Mouse (Mus musculus): ENCODE results near the gene Slc25a36. TPM values are rescaled to one million over a fixed set of nuclear protein-coding genes. Genes with fewer than 3 reads are reported as not detected.

Gene Slc25a36
- polyA plus RNA-seq, 1 experiment = 0.16 TPM

DNA sequence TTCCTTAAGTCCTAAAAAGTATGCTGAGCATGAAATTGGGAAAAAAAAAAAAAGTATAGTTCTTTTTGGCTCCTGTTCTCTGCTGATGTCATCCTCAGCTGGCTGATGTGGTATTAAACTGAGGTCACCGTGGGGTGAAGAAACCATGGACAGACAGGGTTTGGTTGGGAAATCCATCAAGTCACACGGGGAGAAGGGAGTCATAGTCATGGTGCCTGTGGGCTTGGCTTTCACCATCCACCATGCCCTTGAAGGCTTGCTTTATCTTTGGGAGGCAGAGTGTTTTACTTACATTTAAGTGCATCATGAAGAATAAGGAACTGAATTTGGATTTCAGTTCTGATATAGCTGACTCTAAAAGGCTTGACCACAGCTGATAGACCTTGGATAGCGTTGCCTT, 72.9 kb downstream of the Slc25a36 start:
- H3K4me3 ChIP-seq (replicated peaks) = no peak overlapping the region
- peaks cover 2% of the 10 kb centered on the region; the same call in 1 of the 2 replicates for H3K9me3 ChIP-seq (ENCODE audit: control insufficient read depth, low read length)
- TF ChIP-seq TAL1 (IDR thresholded peaks at IDR 0.05; ENCODE audit: low read length) = no peak
- no peak for TF ChIP-seq GATA1 (IDR thresholded peaks at IDR 0.05; ENCODE audit: low read length)

DNA sequence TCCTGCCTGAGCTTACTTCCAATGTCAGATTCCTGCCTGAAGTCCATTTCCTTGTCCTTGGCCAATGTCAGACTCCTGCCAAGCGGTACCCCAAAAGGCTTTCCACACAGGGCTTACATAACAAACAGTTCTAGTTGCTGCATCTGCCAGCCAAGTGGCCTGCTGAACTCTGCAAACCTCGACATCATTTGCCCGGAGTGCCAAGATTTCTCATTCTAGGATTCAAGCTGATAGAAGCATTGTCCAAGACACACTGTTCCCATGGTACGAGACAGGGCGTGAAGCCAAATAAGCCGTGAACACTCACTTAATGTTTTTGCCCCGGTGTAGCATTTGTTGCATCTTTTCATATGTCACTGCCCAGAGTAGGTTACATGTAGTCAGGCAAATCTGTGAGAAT, 74.3 kb downstream of the Slc25a36 start:
- Histone ChIP-seq H3K4me1 (ENCODE audit: control insufficient read depth) (no peaks in the 10 kb centered on the region), H3K4me3 (replicated peaks) (no peak overlapping the region), H3K36me3 (ENCODE audit: control insufficient read depth) (no peaks in the 10 kb centered on the region), H3K27me3 (ENCODE audit: control insufficient read depth) (no peaks in the 10 kb centered on the region), H3K9me3 (ENCODE audit: control insufficient read depth, low read length) (peaks cover 2% of the 10 kb centered on the region; the same call in 1 of the 2 replicates)
- TF ChIP-seq TAL1 (IDR thresholded peaks at IDR 0.05; ENCODE audit: low read length) (no peak), GATA1 (IDR thresholded peaks at IDR 0.05; ENCODE audit: low read length) (no peak)

More for the DNA sequence above, 72.9 kb downstream of the Slc25a36 start:
- Histone ChIP-seq H3K36me3 (ENCODE audit: control insufficient read depth) (no peaks in the 10 kb centered on the region), H3K27me3 (ENCODE audit: control insufficient read depth) (no peaks in the 10 kb centered on the region), H3K4me1 (ENCODE audit: control insufficient read depth) (no peaks in the 10 kb centered on the region)

DNA sequence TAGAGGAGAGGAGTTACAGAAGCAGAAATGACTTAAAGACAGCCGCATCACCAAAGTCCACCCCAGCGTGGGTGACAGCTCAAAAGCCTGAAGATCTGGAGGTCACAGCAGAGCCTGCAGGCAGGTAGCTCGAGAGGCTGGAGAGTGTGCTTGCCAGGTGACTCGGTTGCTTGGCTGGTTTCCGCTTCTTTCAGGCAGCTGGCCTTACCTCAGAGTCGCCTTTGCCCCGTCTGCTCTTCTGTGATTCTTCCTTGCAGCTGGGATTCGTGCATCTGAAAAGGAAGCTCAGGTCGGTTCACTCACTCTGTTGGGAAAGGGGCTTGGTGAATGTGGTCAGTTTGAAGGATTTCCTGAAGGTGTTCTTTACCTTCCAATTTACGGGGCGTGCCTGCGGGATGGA, 83.6 kb downstream of the Slc25a36 start:
- Histone ChIP-seq H3K27me3 (ENCODE audit: control insufficient read depth) (no peaks in the 10 kb centered on the region), H3K36me3 (ENCODE audit: control insufficient read depth) (no peaks in the 10 kb centered on the region), H3K4me1 (ENCODE audit: control insufficient read depth) (no peaks in the 10 kb centered on the region), H3K4me3 (replicated peaks) (no peak overlapping the region), H3K9me3 (ENCODE audit: control insufficient read depth, low read length) (peaks cover 5% of the 10 kb centered on the region; the same call in 1 of the 2 replicates)
- TF ChIP-seq GATA1 (IDR thresholded peaks at IDR 0.05; ENCODE audit: low read length) (no peak), TAL1 (IDR thresholded peaks at IDR 0.05; ENCODE audit: low read length) (no peak)

DNA sequence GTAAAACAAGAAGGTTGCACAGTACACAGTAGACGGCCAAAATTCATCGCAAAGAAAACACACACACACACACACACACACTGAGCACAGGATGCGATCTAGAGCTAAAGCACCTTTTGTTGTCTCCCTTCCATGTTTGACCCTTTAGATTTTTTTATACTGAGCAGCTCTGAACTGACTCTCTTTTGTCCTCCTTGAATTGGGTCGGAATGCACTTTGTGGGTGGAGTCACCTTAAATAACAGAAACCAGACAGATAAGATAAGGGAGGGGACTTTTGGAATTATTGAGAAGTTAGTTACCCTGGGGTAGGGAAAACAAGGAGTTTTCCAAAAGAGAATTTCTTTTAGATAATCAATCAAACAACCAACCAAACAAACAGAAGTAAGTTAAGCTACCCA, 85.0 kb downstream of the Slc25a36 start:
- Histone ChIP-seq H3K9me3 (ENCODE audit: control insufficient read depth, low read length) (peaks cover 5% of the 10 kb centered on the region; the same call in 1 of the 2 replicates), H3K4me3 (replicated peaks) (no peak overlapping the region), H3K4me1 (ENCODE audit: control insufficient read depth) (no peaks in the 10 kb centered on the region), H3K27me3 (ENCODE audit: control insufficient read depth) (no peaks in the 10 kb centered on the region), H3K36me3 (ENCODE audit: control insufficient read depth) (no peaks in the 10 kb centered on the region)
- no peak for TF ChIP-seq GATA1 (IDR thresholded peaks at IDR 0.05; ENCODE audit: low read length)
- no peak for TF ChIP-seq TAL1 (IDR thresholded peaks at IDR 0.05; ENCODE audit: low read length)

Other genes starting within 250 kb of the Slc25a36 start
- gene Pxylp1, start 218.5 kb downstream of the Slc25a36 start, polyA plus RNA-seq (2012) = 0.05 TPM in 1 of 2 replicates, not detected in the other
- 0.01 TPM in 1 of 2 replicates, not detected in the other for gene Spsb4, start 92.3 kb downstream of the Slc25a36 start, polyA plus RNA-seq (2012)